Mouse (Mus musculus): ENCODE results near the gene Ccpg1. TPM values are rescaled to one million over a fixed set of nuclear protein-coding genes. Genes with fewer than 3 reads are reported as not detected.

Gene Ccpg1
- polyA plus RNA-seq, 1 experiment from 2014 or later = 17.1 TPM

DNA sequence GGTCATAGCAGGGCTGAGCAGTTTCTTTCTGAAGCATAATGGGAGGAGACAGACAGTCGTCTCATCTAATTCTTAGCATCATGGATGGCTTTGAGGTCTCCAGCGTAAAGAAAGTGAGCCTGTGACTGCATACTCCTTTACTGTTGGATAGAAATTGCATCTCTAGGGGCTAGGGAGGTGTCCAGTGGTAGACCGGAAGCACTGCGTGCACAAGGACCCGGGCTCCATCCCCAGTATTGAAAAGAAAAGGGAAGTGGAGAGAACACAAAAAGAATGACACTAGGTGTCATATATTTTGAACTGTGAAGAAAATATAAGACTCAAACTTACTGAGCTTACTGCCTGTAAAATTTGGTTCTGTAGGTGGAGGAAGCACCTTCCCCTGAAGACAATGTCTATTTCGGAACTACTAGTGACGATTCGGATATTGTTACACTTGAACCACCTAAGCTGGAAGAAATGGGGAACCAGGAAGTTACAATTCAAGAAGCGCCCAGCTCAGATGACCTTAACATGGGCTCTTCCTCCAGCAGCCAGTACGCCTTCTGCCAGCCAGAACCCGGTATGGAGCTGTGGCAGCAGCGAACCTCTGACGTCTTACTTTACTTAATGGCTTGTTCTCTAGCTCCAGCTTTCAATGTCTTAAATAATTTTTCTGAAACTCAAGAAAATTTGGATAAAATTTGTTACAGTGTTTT lies 16.2 kb downstream of the Ccpg1 start:
- Histone ChIP-seq H3K9me3 (no peaks in the 10 kb centered on the region), H3K27ac (replicated peaks) (no peak overlapping the region), H3K27me3 (replicated peaks; ENCODE audit: low read depth, poor library complexity, severe bottlenecking) (no peaks in the 10 kb centered on the region), H3K4me3 (no peak overlapping the region), H3K36me3 (replicated peaks) (peaks cover 10% of the 10 kb centered on the region), H3K4me1 (no peaks in the 10 kb centered on the region)
- 86% methylated on average over 13 of the region's 13 CpGs for WGBS
- DNase-seq (ENCODE audit: low spot score) = no peak

DNA sequence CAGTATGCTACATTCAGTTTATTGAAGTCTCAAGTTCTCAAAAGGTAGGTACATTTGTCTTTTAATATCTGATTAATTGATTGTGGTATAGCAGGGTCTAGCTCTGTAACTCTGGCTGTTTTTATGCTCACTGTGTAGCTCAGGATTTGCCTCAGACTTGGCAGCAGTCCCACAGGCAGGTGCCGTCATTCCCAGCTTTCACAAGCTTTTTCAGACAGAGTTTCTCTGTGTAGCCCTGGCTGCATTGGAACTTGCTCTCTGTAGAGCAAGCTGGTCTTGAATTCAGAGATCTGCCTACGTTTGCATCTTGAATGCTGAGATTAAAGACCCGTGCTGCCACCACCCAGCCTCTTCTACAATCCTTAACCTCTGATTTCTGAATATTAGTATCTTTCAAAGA lies 16.9 kb downstream of the Ccpg1 start:
- no peak overlapping the region for H3K27ac ChIP-seq (replicated peaks)

DNA sequence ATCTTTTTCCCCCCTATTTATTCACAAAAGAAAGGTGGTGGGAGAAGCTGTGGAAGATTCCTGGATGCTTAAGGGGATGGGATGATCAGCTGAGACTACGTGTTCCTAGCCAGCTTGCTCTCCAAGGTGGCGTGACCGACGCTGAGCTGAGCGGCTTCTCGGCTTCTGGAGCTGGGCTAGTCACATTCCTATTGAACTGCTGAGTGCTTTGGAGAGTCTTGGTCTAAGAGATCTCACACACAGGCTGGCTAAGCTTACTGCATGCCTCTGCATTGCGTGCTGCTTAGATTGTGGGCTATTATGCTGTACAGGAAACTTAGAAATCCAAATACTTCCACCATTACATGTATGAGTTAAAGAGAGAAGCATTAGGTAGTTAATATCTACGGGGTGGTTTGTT lies 18.8 kb downstream of the Ccpg1 start:
- Histone ChIP-seq H3K4me1 (no peaks in the 10 kb centered on the region), H3K4me3 (no peak overlapping the region), H3K9me3 (no peaks in the 10 kb centered on the region), H3K27ac (replicated peaks) (no peak overlapping the region), H3K27me3 (replicated peaks; ENCODE audit: low read depth, poor library complexity, severe bottlenecking) (no peaks in the 10 kb centered on the region), H3K36me3 (replicated peaks) (peaks cover 10% of the 10 kb centered on the region)
- WGBS = 84% methylated on average over 8 of the region's 8 CpGs
- no peak for DNase-seq (ENCODE audit: low spot score)

More for the DNA sequence above, 16.9 kb downstream of the Ccpg1 start:
- no peak for DNase-seq (ENCODE audit: low spot score)
- Histone ChIP-seq H3K4me1 (no peaks in the 10 kb centered on the region), H3K9me3 (no peaks in the 10 kb centered on the region), H3K4me3 (no peak overlapping the region), H3K36me3 (replicated peaks) (peaks cover 10% of the 10 kb centered on the region), H3K27me3 (replicated peaks; ENCODE audit: low read depth, poor library complexity, severe bottlenecking) (no peaks in the 10 kb centered on the region)
- 78% methylated on average over 3 of the region's 3 CpGs for WGBS

DNA sequence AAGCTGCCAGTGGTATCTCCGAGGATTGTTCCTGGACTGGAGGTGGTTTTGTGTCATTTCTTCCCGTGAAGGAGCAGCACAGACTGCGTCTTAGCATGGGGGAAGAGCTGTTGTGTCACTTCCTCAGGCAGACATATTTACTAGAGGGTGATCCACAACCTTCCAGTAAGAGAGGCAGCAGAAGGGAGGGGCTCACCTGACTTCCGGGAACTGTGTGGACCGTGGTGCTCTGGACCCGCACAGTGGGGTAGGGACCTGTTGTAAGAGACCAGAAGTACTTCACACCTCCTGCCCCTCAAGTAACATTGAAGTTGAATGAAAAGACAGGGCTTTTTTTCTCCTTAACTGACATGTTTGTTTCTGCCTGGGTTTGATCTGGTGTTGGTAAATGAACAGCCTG lies 19.9 kb downstream of the Ccpg1 start:
- no peak overlapping the region for H3K27ac ChIP-seq (replicated peaks)
- DNase-seq (ENCODE audit: low spot score) = no peak
- H3K36me3 ChIP-seq (replicated peaks) = peaks cover 10% of the 10 kb centered on the region
- no peaks in the 10 kb centered on the region for H3K27me3 ChIP-seq (replicated peaks; ENCODE audit: low read depth, poor library complexity, severe bottlenecking)
- no peak overlapping the region for H3K4me3 ChIP-seq
- 91% methylated on average over 6 of the region's 6 CpGs for WGBS
- H3K4me1 ChIP-seq = no peaks in the 10 kb centered on the region
- no peaks in the 10 kb centered on the region for H3K9me3 ChIP-seq

DNA sequence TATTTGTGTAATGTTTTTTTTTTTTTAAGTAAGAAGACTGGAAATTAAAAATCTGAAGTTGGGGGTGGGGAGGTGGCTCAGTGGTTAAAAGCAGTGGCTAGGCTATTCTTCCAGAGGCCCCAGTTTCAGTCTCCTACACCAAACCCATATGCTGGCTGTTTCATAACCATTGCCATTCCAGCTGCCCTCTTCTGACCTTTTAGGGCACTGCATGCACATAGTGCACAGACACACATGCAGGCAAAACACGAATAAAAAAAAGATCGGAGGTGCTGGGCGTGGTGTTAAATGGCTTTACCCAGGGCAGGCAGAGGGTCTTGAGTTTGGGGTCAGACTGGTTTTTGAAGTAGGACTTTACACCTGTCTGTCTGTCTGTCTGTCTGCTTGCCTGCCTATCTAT lies 20.9 kb downstream of the Ccpg1 start:
- Histone ChIP-seq H3K27ac (replicated peaks) (no peak overlapping the region), H3K4me3 (no peak overlapping the region), H3K27me3 (replicated peaks; ENCODE audit: low read depth, poor library complexity, severe bottlenecking) (no peaks in the 10 kb centered on the region), H3K4me1 (no peaks in the 10 kb centered on the region), H3K36me3 (replicated peaks) (peaks cover 16% of the 10 kb centered on the region), H3K9me3 (no peaks in the 10 kb centered on the region)
- WGBS = 91% methylated on average over 3 of the region's 3 CpGs
- DNase-seq (ENCODE audit: low spot score) = no peak

DNA sequence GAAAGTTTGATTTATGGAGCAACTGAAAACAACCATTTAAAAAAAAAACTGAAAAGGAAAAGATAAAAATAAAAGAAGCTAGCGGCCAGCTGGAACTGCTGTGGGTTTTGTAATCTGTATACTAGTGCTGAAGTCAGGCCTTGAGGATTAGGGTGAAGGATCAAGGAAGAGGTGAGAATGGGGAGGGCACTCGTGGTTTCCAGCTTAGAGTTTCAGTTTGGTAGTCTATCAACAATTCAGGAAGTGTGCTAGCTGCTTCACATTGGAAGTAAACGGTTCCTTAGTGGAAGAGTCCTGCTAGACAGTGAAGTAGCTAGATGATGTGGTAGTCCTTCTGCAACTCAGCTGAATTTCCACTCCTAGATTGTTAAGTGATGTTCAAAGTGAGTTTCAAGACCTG lies 23.2 kb downstream of the Ccpg1 start:
- Histone ChIP-seq H3K9me3 (no peaks in the 10 kb centered on the region), H3K27me3 (replicated peaks; ENCODE audit: low read depth, poor library complexity, severe bottlenecking) (no peaks in the 10 kb centered on the region), H3K4me1 (no peaks in the 10 kb centered on the region), H3K4me3 (no peak overlapping the region), H3K27ac (replicated peaks) (no peak overlapping the region), H3K36me3 (replicated peaks) (peaks cover 31% of the 10 kb centered on the region)
- WGBS = 72% methylated on average over 3 of the region's 3 CpGs
- DNase-seq (ENCODE audit: low spot score) = no peak

DNA sequence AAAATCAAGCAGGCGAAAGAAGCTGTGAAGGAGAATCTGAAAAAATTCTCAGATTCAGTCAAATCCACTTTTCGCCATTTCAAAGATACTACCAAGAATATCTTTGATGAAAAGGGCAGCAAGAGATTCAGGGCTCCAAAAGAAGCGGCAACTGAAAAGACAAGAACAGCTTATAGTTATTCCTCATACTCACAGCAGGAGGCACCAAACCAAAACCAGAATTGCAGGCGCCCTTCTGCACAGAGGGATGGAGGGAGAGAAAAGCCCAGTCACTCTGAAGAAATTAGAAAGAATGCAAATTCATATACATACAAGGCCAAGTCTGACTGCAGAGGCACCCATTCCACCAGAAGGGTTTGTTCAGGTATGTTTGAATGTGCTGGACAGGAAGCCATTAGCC lies 27.4 kb downstream of the Ccpg1 start:
- no peaks in the 10 kb centered on the region for H3K9me3 ChIP-seq
- DNase-seq (ENCODE audit: low spot score) = no peak
- no peaks in the 10 kb centered on the region for H3K27me3 ChIP-seq (replicated peaks; ENCODE audit: low read depth, poor library complexity, severe bottlenecking)
- H3K36me3 ChIP-seq (replicated peaks) = peaks cover 64% of the 10 kb centered on the region
- H3K27ac ChIP-seq (replicated peaks) = no peak overlapping the region
- H3K4me3 ChIP-seq = no peak overlapping the region
- 86% methylated on average over 4 of the region's 4 CpGs for WGBS
- H3K4me1 ChIP-seq = no peaks in the 10 kb centered on the region

DNA sequence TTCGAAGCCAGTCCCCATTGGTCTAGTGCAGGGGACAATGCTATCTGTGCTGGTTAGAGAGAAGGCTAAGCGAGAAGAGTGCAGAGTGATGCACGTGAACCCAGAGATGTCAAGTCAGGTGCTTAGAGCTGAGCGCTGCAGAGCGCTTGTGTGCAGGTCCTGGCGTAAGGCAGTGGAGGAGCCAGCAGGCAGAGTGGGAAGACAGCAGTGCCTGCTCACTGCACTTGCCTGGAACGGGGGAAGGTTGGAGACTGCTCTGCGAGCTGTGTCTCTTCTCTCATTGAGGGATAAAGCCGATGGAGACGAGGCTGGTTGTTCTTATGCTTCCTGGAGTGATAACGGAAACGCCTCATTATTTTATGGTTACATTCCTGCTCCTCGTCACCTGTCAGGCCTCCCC lies 29.5 kb downstream of the Ccpg1 start:
- Histone ChIP-seq H3K27ac (replicated peaks) (no peak overlapping the region), H3K9me3 (no peaks in the 10 kb centered on the region), H3K36me3 (replicated peaks) (peaks cover 85% of the 10 kb centered on the region), H3K27me3 (replicated peaks; ENCODE audit: low read depth, poor library complexity, severe bottlenecking) (no peaks in the 10 kb centered on the region), H3K4me1 (no peaks in the 10 kb centered on the region), H3K4me3 (no peak overlapping the region)
- DNase-seq (ENCODE audit: low spot score) = no peak
- WGBS = 92% methylated on average over 13 of the region's 13 CpGs

DNA sequence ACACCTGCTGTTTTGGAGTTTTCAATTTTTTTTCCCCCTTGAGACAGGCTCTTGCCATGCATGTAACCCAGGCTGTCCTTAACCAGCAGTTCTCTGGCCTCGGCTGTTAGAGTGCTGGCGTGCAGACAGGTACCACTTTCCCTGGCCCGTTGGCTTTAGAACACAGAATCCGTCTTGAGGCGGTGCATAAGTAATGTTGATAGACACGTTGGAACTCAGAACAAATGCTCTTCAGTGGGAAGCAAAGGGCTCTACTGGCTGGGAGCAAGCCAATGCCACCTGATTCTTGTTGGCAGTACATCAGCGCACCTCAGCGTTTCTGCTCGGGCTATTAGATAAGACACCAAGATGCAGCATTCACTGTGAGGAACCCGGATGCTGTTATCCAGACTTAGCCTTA lies 34.6 kb downstream of the Ccpg1 start:
- no peaks in the 10 kb centered on the region for H3K9me3 ChIP-seq
- H3K4me1 ChIP-seq = no peaks in the 10 kb centered on the region
- no peak for DNase-seq (ENCODE audit: low spot score)
- WGBS = 90% methylated on average over 10 of the region's 10 CpGs
- H3K27me3 ChIP-seq (replicated peaks; ENCODE audit: low read depth, poor library complexity, severe bottlenecking) = no peaks in the 10 kb centered on the region
- H3K36me3 ChIP-seq (replicated peaks) = peaks cover 77% of the 10 kb centered on the region
- no peak overlapping the region for H3K4me3 ChIP-seq
- H3K27ac ChIP-seq (replicated peaks) = no peak overlapping the region

DNA sequence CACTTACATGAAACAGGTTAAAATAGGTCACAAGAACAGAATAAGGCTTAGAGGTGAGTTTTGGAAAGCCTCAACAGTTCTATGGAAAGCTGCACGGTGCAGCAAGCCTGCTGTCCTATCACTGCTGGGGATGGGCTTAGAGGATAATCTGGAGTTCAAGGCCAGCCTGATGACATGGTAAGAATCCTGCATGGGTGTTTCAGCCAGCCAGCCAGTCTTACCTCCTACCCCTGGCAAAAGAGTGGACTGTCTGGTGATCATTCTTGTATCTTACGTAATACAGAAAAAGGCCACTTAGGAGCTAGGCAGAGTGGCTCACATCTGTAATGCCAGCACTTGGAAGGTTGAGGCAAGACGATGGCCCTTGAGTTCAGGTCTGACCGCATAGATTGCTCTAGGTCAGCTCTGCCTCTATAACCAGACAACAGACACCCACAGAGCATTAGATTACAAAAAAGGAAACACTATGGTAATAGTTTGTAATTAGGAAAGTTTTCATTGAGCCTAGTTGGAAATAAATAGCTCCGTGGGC lies 35.4 kb downstream of the Ccpg1 start:
- 94% methylated on average over 5 of the region's 5 CpGs for WGBS
- Histone ChIP-seq H3K36me3 (replicated peaks) (peaks cover 69% of the 10 kb centered on the region), H3K4me3 (no peak overlapping the region), H3K4me1 (no peaks in the 10 kb centered on the region), H3K27ac (replicated peaks) (no peak overlapping the region), H3K27me3 (replicated peaks; ENCODE audit: low read depth, poor library complexity, severe bottlenecking) (no peaks in the 10 kb centered on the region), H3K9me3 (no peaks in the 10 kb centered on the region)
- DNase-seq (ENCODE audit: low spot score) = no peak

DNA sequence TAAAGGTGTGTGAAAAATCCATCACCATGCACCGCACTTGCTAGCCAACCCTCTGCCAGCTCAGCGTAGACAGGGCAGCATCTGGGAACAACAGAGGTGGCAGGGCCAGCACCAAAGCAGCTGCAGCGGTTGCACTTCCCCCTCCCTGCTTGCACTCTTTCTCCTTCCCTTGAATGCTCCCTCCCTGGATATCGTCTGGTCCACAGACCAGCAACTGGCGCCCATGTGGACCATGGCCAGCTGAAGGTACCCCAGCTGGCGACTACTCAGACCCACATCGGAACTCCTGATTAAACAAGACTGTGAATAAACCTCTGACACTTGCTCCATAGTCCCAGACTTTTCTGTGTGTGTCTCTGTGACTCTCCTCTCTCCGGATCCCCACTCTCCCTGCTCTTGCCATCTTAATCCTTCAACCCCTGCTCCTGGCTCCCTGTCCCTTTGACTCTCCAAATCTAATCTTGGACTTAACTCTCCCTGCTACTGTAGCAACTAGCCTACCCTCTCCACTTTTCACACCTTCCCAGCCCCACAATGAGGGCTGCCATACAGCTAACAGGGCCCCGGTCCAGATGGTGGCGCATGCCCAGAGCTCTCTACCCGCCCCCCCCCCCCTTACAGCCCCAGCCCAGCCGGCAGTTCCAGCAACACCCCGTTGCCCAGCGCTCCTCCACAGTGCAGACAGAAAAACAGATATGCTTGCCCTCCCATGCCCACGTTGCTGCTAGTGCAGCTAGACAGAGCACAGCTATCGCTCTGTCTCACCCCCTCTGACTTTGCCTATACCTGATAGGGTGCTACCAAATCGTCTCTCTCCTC lies 40.8 kb downstream of the Ccpg1 start:
- Histone ChIP-seq H3K9me3 (no peaks in the 10 kb centered on the region), H3K27ac (replicated peaks) (no peak overlapping the region), H3K27me3 (replicated peaks; ENCODE audit: low read depth, poor library complexity, severe bottlenecking) (no peaks in the 10 kb centered on the region), H3K4me1 (peaks cover 9% of the 10 kb centered on the region), H3K36me3 (replicated peaks) (peaks cover 42% of the 10 kb centered on the region), H3K4me3 (peak overlapping the region; percentile 32; the same call in 1 of the 2 replicates)
- DNase-seq (ENCODE audit: low spot score) = peak; percentile 37
- 23% methylated on average over 17 of the region's 17 CpGs for WGBS

DNA sequence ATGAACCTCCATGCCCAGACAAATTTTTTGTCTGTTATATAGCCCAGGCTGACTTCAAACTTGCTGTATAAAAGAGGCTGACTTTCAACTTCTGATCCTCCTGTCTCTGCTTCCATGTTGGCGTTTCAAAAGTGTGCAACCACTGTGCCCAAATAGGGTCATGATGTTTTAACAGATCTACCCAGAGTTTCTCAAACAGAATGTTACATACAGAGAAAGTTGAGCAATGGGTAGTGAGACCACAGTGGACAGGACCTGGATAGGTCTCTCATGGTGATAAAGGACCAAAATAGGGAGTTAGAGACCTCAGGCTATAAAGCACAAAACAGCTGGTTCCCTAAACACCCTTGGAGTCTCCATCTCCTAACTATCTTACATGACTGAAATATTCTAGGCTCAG lies 45.2 kb downstream of the Ccpg1 start:
- Histone ChIP-seq H3K4me3 (no peak overlapping the region), H3K36me3 (replicated peaks) (peaks cover 63% of the 10 kb centered on the region)
- 95% methylated on average over 1 of the region's 1 CpGs for WGBS

DNA sequence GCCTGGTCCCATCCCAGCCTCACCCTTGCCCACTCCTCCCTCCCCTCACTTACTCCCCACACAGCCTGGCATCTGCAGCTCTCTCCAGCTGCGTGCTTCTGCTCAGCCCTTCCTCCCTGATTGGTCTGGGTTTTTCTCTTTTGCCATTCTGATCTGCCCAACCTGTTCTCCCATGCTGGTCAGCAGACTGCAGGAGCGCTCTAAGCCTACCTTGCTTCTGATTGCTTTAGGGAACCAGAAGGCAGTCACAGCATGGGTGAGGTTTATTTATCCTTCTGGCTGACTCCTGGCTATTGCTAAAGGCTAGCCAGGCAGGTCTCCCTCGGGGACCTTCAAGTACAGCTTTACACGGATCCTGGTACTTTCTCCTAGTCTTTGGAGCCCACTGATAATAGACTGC lies 46.2 kb downstream of the Ccpg1 start:
- Histone ChIP-seq H3K27me3 (replicated peaks; ENCODE audit: low read depth, poor library complexity, severe bottlenecking) (no peaks in the 10 kb centered on the region), H3K4me1 (peaks cover 1% of the 10 kb centered on the region), H3K27ac (replicated peaks) (no peak overlapping the region), H3K36me3 (replicated peaks) (peaks cover 67% of the 10 kb centered on the region), H3K9me3 (no peaks in the 10 kb centered on the region), H3K4me3 (no peak overlapping the region)
- 69% methylated on average over 4 of the region's 4 CpGs for WGBS
- DNase-seq (ENCODE audit: low spot score) = no peak

More for the DNA sequence above, 45.2 kb downstream of the Ccpg1 start:
- no peaks in the 10 kb centered on the region for H3K27me3 ChIP-seq (replicated peaks; ENCODE audit: low read depth, poor library complexity, severe bottlenecking)
- DNase-seq (ENCODE audit: low spot score) = no peak
- no peak overlapping the region for H3K27ac ChIP-seq (replicated peaks)
- H3K9me3 ChIP-seq = no peaks in the 10 kb centered on the region
- H3K4me1 ChIP-seq = peaks cover 9% of the 10 kb centered on the region

All from embryonic facial prominence, embryonic 10.5 days (tissue).